Mouse (Mus musculus) spleen, postnatal 10 days (tissue): ENCODE data around the gene Treml4.

ENCODE experiments used
- DNase-seq, 2 experiments: peaks; one replicate each; pipeline ENCODE4 v3.0.0; 2021 to 2022; ENCODE audit warnings: low spot score in 2 of 2

Gene Treml4

DNA sequence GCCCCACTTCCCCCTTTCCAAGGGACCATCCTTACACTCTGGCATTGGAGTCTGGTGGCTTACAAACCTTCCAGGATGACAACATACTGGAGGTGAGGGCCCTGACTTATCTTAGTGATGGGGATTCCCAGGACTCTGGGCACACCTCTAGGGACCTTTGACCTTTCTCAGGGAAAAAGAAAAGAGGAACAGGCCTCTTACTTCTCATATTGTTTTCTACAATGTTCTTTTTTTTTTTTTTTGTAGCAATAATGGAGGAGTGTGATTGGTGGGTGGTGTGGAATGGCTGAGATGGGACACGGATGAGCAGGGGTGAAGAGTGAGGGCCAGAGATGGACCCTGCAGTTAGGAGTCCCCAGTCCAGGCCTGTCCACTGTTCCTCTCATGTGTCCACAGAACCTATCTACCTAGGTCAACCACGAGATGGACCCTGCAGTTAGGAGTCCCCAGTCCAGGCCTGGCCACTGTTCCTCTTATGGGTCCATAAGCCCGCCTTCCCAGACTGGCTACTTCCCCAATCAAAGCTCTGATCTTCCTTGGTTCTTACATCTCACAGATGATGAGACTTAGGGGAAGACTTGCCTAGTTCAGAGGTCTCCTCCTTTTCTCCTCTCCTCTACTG lies at the start of gene Treml4:
Gene Treml4, plus strand, starts transcription at position 555 of the 622 bp plus-strand sequence.
- no peak for DNase-seq

GRCm38 (mm10) chr17:48215429-48215828 lies 48.7 kb upstream of the Treml4 start:
- peak in 1 of 2 experiments; percentile 6 for DNase-seq

- peak; percentile 2 to 9 for DNase-seq
Observed at GRCm38 (mm10) chr17:48230680-48231079, 33.4 kb upstream of the Treml4 start.

DNA sequence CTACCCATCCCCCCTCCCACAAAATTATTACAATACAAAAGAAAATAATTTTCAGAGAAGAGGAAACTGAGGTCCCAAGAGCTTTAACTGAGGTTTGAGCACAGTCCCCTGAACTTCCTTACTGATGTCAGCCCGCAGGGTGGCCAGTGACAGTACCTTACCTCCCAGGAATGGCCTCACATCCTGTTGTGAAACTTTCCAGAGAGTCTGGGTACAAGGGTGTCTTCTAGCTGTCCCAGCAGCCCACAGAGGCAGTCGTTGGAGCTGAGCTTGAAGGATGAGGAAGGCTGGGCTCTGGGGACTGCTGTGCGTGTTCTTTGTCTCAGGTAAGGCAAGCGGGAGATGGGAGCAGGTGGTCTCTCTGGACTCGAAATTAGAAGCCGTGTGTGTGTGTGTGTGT lies 31.6 kb upstream of the Treml4 start, which contains the start of gene Trem1:
Gene Trem1, plus strand, starts transcription at position 251 of the 400 bp plus-strand sequence.
- DNase-seq = peak in 1 of 2 experiments; percentile 6

DNA sequence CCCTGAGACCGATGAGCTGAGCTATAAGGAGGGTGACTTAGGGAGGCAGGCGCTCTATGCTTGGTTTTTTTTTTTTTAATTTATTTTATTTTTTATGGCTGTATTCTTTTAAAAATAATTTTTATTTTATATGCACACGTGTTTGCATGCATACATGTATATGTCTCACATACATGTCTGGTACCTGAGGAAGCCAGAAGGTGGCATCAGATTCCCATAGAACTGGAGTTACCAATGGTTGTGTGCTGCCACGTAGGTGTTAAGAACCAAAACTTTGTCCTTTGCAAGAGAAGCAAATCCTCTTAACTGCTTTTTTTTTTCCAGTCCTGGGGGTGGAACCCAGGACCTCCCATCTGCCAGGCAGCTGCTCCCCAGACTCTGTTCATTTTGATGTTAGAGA lies 30.3 kb upstream of the Treml4 start:
- DNase-seq = peak; percentile 1 to 2

DNA sequence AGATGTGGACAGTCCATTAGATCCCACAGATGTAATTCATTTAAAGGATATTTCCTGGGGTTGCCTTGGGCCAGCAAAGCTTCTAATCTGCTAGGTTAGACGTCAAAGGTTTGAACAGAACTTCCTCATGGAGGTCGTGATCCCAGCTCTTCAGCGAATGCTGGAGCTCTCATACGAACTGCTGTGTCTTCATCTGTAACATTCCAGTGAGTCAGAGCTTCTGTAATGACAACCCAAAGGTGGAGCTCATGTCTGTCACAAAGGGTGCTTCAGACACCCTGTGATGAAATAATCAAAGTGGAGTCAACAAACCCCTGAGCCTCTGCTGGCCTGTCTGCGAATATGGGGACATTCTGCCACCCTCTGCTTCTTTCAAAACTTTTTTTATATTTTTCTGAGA lies 29.5 kb upstream of the Treml4 start:
- DNase-seq = peak; percentile 2 to 3

DNA sequence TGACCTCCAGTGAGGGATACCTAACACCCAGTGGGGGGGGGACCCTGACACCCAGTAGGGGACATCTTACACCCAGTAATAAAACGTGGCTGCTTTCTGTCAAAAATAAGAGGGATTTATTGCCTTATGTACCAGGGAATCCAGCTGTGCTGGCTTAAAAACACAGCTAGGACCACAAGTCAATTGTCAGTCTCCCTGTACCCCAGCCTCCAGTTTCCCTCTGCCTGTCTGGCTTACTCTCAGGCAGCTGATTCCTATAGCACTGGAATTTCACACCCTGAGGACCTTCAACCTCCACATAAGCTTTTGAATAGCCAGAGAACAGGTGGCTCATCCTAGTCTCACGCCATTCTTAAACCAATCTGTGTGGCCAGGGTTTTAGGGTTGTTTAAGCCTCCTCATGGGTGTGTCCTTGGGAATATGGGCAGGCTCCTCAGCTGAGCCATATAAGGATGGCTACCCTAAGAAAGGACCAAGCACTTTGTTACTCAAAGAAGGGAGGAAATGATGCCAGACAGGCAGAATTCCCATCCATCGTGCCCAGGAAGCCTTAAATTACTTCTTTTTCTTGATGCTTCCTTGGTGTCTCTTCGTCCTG lies 28.2 kb upstream of the Treml4 start:
- peak in 1 of 2 experiments; percentile 3 for DNase-seq

- DNase-seq = peak in 1 of 2 experiments; percentile 2
Observed at GRCm38 (mm10) chr17:48237621-48238020, 26.5 kb upstream of the Treml4 start.

DNA sequence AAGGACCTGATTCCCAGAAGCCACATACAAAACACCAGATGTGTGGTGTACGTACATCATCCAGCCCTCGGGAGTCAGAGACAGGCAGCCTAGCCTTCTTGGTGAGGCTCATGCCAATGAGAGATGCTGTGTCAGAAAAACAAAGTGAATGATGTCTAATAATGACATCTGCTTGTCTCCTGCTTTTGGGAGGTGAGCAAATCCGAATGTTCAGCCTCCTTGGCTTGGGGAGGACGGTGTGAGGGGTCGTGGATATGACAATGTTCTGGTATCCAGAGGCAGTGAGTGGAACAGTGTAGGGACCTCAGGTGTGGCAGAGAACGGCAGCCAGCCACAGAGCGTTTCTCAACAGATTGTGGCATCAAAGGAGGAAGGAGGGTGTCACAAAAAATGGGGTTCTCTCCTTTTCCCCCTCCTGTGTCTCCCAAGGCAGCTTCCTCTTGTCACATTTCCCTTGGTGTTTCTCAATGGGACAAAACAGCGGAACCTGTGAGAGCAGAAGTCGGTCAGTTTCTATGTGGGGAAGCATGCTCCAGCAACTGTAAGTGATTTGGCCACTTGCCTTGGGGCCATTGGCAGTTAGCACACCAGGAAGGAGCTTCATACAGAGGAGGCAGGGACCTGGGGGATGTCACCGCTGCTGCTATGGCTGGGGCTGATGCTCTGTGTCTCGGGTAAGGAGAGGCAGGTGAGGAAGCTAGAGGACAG lies 16.7 kb upstream of the Treml4 start, which contains the start of gene Trem3:
Gene Trem3, plus strand, starts transcription at position 557 of the 708 bp plus-strand sequence.
- DNase-seq = peak in 1 of 2 experiments; percentile 20

- DNase-seq = no peak
Observed at GRCm38 (mm10) chr17:48249039-48249438, 15.1 kb upstream of the Treml4 start.

GRCm38 (mm10) chr17:48249501-48249900 lies 14.6 kb upstream of the Treml4 start:
- DNase-seq = peak in 1 of 2 experiments; percentile 34

DNA sequence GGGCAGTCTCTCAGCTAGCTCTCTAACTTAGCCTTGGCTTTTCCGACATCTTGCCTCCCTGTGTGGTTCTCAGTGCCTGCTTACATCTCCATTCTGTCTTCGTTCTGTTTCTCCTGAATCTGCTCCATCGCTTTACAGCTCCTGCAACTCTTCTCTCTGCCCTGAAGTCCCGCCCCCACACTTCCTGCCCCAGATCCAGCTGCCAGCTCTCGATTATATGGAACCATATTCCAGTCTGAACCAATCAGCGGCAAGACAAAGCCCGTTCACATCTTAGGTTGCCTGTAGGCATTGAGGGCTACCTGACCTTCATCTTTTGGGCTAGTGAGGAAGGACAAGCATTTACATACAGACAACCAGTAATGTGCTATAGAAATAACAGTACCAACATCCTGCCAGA lies 13.5 kb upstream of the Treml4 start:
- DNase-seq = no peak

DNA sequence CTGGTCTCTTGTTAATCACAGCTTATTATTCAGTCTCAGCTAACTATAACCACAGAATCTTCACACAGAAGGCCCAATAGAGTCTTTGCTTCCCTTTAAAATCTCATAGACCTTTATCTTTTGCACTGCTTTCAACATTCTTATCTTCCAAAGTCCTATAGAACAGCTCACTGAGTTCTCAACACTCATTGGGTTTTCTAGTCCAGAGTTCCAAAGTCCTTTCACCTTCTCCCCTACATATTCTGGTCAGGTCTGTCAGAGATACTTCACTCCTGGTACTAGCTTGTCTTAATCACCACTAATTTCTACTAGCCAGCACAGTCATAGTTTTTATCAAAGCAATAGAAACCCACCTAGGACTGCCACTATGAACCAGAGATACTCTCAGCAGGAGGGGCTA lies 7.5 kb upstream of the Treml4 start:
- DNase-seq = no peak

- DNase-seq = no peak
Observed at GRCm38 (mm10) chr17:48261868-48262267, 2.2 kb upstream of the Treml4 start.

DNA sequence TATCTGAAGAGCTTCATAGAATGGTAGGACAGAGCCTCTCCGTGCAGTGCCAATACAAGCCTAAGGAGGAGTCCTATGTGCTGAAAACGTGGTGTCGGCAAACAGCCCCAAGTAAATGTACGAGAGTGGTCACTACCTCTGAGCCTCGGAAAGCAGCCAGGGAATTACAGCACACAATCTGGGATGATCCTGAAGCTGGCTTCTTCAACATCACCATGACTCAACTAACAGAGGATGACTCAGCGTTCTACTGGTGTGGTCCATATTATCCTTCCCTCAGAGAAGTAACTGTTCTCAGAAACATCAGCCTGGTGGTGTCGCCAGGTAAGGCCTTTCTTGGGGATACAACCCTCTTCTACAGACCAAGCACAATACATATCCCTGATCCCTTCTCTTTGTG lies 567 bp downstream of the Treml4 start:
- no peak for DNase-seq

GRCm38 (mm10) chr17:48266138-48266537 lies 2.0 kb downstream of the Treml4 start:
- DNase-seq = no peak

GRCm38 (mm10) chr17:48266610-48267304 lies 2.7 kb downstream of the Treml4 start:
- no peak for DNase-seq

GRCm38 (mm10) chr17:48267591-48267990 lies 3.5 kb downstream of the Treml4 start:
- no peak for DNase-seq

DNA sequence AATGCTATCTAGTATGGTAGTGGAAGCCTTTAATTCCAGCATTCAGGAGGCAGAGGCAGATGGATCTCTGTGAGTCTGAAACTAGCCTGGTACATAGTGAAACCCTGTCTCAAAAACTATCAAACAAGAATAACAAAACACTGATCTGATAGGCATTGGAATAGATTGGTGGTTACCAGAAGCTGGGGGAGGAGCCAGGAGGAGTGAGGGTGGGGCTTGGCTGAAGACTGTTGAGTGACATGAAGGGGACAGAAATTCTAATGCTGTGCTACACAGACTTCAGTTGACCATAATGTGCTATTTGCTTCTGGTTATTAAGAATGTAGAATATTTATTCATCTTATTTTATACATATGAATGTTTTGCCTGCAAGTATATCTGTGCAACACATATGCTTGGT lies 4.2 kb downstream of the Treml4 start:
- DNase-seq = no peak

DNA sequence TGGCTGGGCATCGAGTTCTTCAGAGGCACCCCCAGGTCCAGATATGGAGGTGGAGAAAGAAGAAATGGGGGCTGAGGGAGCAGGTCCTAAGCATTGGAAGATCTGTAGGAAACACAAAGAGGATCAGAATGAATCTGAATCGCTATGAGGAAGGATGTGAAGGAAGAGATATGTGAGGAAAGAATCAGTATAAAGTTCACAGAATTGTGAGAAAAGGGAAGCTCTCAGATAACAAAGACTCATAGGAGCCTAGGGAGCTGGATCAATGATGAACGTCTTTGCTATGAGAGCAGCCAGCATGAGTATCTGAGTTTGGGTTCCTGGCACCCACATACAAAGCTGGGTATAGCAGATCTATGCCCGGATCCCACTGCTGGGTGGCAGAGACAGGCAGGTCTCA lies 5.7 kb downstream of the Treml4 start:
- no peak for DNase-seq

GRCm38 (mm10) chr17:48272158-48272557 lies 8.1 kb downstream of the Treml4 start:
- DNase-seq = peak; percentile 77 to 81

DNA sequence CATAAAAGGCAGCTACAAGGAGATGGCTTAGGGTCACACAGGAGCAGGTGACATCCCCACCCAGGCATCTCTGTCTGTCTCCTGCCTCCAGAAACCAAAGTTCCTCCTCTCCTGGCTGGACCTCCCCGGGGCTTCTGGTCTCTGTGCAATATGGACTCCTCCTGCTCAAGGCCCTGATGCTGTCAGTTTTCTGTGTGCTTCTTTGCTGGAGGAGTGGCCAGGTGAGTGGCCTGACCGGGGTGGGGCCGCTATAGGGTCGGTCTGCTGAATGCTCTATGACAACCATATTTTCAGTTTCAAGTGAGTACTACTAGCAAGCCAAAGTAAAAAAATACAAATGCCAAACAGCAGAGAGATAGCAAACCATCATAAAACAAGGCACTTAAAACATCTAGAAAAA lies 8.5 kb downstream of the Treml4 start:
- DNase-seq = peak; percentile 38 to 49
